Mouse (Mus musculus) lung, adult 18-20 months (tissue): ENCODE data around the gene Tbc1d17.

Source experiments
- DNase-seq, 2 experiments: peaks; one replicate each; pipeline ENCODE4 v3.0.0; 2022; ENCODE audit warnings: mixed read lengths in 2 of 2

Gene Tbc1d17

GRCm38 (mm10) chr7:44821666-44822448 lies 27.0 kb downstream of the Tbc1d17 start:
- peak in 1 of 2 experiments; percentile 2 for DNase-seq

GRCm38 (mm10) chr7:44820525-44820924 lies 28.4 kb downstream of the Tbc1d17 start:
- DNase-seq, result peak in 1 of 2 experiments; percentile 2

- peak in 1 of 2 experiments; percentile 4 for DNase-seq
Measured at GRCm38 (mm10) chr7:44819863-44820262, 29.0 kb downstream of the Tbc1d17 start.

GRCm38 (mm10) chr7:44819391-44819790 lies 29.5 kb downstream of the Tbc1d17 start:
- DNase-seq, result peak in 1 of 2 experiments; percentile 2

GRCm38 (mm10) chr7:44818751-44819235 lies 30.1 kb downstream of the Tbc1d17 start:
- DNase-seq, result peak; percentile 56 to 58

GRCm38 (mm10) chr7:44818164-44818563 lies 30.7 kb downstream of the Tbc1d17 start:
- DNase-seq, result peak; percentile 6 to 24

GRCm38 (mm10) chr7:44817441-44817840 lies 31.4 kb downstream of the Tbc1d17 start:
- no peak for DNase-seq

- DNase-seq, result peak; percentile 55 to 59
Measured at GRCm38 (mm10) chr7:44816470-44817021, 32.3 kb downstream of the Tbc1d17 start, which contains the start of gene Atf5. TSS of gene Atf5 (minus strand) at chr7:44816658.

GRCm38 (mm10) chr7:44815721-44816469 lies 33.0 kb downstream of the Tbc1d17 start, which contains the start of the genes Nup62 and Il4i1:
TSS of gene Nup62 (plus strand) at chr7:44816088.
TSS of gene Il4i1 (plus strand) at chr7:44816387.
- DNase-seq, result peak; percentile 99

GRCm38 (mm10) chr7:44814952-44815553 lies 33.8 kb downstream of the Tbc1d17 start:
- peak in 1 of 2 experiments; percentile 23 for DNase-seq

GRCm38 (mm10) chr7:44814423-44814822 lies 34.5 kb downstream of the Tbc1d17 start:
- peak in 1 of 2 experiments; percentile 2 for DNase-seq

GRCm38 (mm10) chr7:44813985-44814384 lies 34.9 kb downstream of the Tbc1d17 start:
- DNase-seq, result peak in 1 of 2 experiments; percentile 0

GRCm38 (mm10) chr7:44812651-44813325 lies 36.1 kb downstream of the Tbc1d17 start:
- DNase-seq, result peak in 1 of 2 experiments; percentile 2

GRCm38 (mm10) chr7:44810819-44811557 lies 37.9 kb downstream of the Tbc1d17 start:
- DNase-seq, result peak in 1 of 2 experiments; percentile 1

- DNase-seq, result peak in 1 of 2 experiments; percentile 0
Measured at GRCm38 (mm10) chr7:44810365-44810764, 38.5 kb downstream of the Tbc1d17 start.

- no peak for DNase-seq
Measured at GRCm38 (mm10) chr7:44809466-44809865, 39.4 kb downstream of the Tbc1d17 start.

- no peak for DNase-seq
Measured at GRCm38 (mm10) chr7:44808927-44809326, 40.0 kb downstream of the Tbc1d17 start.

GRCm38 (mm10) chr7:44792781-44793180 lies 56.1 kb downstream of the Tbc1d17 start:
- DNase-seq, result no peak

GRCm38 (mm10) chr7:44790066-44790465 lies 58.8 kb downstream of the Tbc1d17 start:
- DNase-seq, result no peak

- DNase-seq, result no peak
Measured at GRCm38 (mm10) chr7:44789531-44789930, 59.3 kb downstream of the Tbc1d17 start.
